In genomic region chr17:70683561-70684167, GRCm38 (mm10) we compare ENCODE assay signal across 8 mouse cellular contexts.
A peak's percentile ranks its signal among the peaks of the same experiment; 100 is the strongest.
DNase-seq lines count a peak whose midpoint lies in the region; ATAC-seq lines count a peak whose summit lies in the region.

No protein-coding gene starts in this region.

- no peaks in the 10 kb centered on the region for H3K36me3 ChIP-seq in hindbrain, embryonic 15.5 days
- no peaks in the 10 kb centered on the region for H3K36me3 ChIP-seq in midbrain, embryonic 10.5 days

- H3K4me3 ChIP-seq in hindbrain, embryonic 15.5 days = no peak overlapping the region
- no peak overlapping the region for H3K4me3 ChIP-seq in midbrain, embryonic 10.5 days

- H3K9me3 ChIP-seq in hindbrain, embryonic 15.5 days = no peaks in the 10 kb centered on the region
- H3K9me3 ChIP-seq in midbrain, embryonic 10.5 days (replicated peaks) = no peaks in the 10 kb centered on the region

- DNase-seq in WW6 (ENCODE audit: low read depth, low spot score) = peak; percentile 34
- peak; percentile 86 to 90 for DNase-seq in cerebellum, postnatal 25 days
- peak; percentile 45 for DNase-seq in gastrocnemius, adult 18-20 months (ENCODE audit: low spot score)
- peak; percentile 58 for DNase-seq in left cerebral cortex, adult 11 months (ENCODE audit: low spot score)
- DNase-seq in midbrain, embryonic 10.5 days (ENCODE audit: low spot score) = peak; percentile 83
- DNase-seq in right cerebral cortex, postnatal 36 days (ENCODE audit: low spot score in 2 of 2) = peak; percentile 71

- no peak overlapping the region for H3K27ac ChIP-seq in hindbrain, embryonic 15.5 days (replicated peaks)
- H3K27ac ChIP-seq in midbrain, embryonic 10.5 days (replicated peaks) = peak overlapping the region; percentile 3; the same call in 1 of the 2 replicates

- H3K27me3 ChIP-seq in hindbrain, embryonic 15.5 days = no peaks in the 10 kb centered on the region
- H3K27me3 ChIP-seq in midbrain, embryonic 10.5 days (ENCODE audit: low read depth, poor library complexity, severe bottlenecking) = no peaks in the 10 kb centered on the region

- no peak overlapping the region for H3K9ac ChIP-seq in hindbrain, embryonic 15.5 days

- WGBS in hindbrain, embryonic 15.5 days = 16% methylated on average over 15 of the region's 15 CpGs
- WGBS in midbrain, embryonic 10.5 days = 14% methylated on average over 15 of the region's 15 CpGs

- ATAC-seq in hindbrain, embryonic 15.5 days (ENCODE audit: low FRiP score, low read depth) = peak; percentile 68
- ATAC-seq in inflammation-experienced regulatory T-cells, adult 6 months = no peak

- no peak overlapping the region for H3K4me2 ChIP-seq in hindbrain, embryonic 15.5 days

- H3K4me1 ChIP-seq in hindbrain, embryonic 15.5 days (replicated peaks) = 0 out of 2 replicates have a peak, but pooled peaks cover 4% of the 10 kb centered on the region
- peaks cover 6% of the 10 kb centered on the region for H3K4me1 ChIP-seq in midbrain, embryonic 10.5 days

Comparison
In these comparisons a context has a peak if more than half of its experiments do, and no peak if none do; other contexts are left out.
1. DNase-seq: peak in every context shown above with its lines; median percentile 88 in cerebellum, postnatal 25 days; 83 in midbrain, embryonic 10.5 days; 71 in right cerebral cortex, postnatal 36 days; 58 in left cerebral cortex, adult 11 months; 45 in gastrocnemius, adult 18-20 months; 34 in WW6.